Mouse (Mus musculus): ENCODE measurements around the gene Cactin.

The Cactin gene

DNA sequence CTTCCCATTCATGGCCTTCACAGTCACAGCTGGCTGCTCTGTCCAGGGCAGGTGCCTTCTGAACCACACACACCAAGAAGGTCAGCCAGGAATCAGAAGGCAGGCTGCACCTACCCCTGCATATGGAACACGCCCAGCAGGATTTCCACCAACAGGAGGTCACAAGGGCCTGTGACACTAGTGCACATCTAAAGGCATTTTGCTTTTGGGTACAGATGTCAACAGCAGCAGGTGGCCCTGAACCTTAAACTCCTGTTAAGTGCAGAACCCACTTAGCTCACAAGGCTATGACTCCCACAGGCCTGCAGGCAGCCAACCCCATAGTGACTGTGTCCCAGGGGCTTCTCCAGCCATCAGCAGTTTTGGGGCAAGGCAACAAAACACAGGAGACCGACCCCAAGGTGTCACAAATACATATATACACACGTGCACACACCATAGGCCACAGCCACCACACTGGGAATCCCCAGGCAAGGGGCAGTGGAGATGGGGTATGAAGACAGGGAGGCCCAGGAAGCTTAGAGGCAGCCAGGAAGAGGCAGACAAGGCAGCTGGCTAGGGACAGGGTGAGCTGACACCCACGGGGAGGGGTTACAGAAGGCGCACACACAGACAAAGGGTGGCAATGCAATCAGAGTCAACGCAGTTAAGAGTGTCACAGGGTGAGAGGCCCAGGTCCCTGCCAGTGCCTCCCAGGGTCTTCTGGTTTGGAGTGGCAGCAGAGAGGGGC lies 45.7 kb downstream of the Cactin start:
- no peak for DNase-seq

DNA sequence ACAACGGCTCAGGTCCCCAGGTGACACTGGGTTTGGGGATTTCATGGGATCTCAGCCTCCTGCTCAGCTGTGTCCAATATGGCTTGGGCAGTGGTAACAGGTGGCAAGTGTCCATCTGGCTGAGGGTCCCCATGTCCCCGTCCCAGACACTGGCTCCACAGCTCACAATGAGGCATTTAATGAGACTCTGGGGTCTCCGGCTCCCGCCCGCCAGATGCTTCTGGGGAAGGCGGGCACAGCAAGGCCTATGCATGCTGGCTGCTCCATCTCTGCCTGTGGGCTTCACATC lies 46.2 kb downstream of the Cactin start:
- no peak for DNase-seq

DNA sequence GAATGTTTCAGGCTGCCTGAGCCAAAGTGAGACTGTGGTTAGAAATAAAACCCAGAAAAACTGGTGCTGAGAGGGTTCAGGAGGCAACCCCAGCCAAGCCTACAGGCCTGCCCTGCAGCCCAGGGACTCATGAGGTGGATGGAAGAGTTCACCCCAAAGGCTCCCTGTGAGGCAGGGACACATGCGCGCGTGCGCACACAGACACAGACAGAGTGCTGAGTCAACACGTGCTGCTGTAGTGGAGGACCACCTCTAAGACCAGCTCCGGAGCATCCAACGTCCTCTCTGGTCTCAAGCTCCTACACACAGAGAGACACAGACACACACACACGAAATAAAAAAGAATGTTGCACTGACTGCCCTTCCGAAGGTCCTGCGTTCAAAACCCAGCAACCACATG lies 54.4 kb downstream of the Cactin start:
- no peak for DNase-seq
